Mouse (Mus musculus): ENCODE results near the gene Cfap69.

Gene Cfap69

GRCm38 (mm10) chr5:5648817-5649569, 15.0 kb downstream of the Cfap69 start:
- no peak for DNase-seq

GRCm38 (mm10) chr5:5646173-5646572, 17.9 kb downstream of the Cfap69 start:
- no peak for DNase-seq

- DNase-seq, result no peak
Measured at GRCm38 (mm10) chr5:5638496-5638895, 25.5 kb downstream of the Cfap69 start.

GRCm38 (mm10) chr5:5625491-5625890, 38.5 kb downstream of the Cfap69 start:
- no peak for DNase-seq

- no peak for DNase-seq
Measured at GRCm38 (mm10) chr5:5618329-5618728, 45.7 kb downstream of the Cfap69 start.

GRCm38 (mm10) chr5:5610540-5610939, 53.5 kb downstream of the Cfap69 start:
- no peak for DNase-seq

- no peak for DNase-seq
Measured at GRCm38 (mm10) chr5:5587686-5588085, 76.4 kb downstream of the Cfap69 start.

- no peak for DNase-seq
Measured at GRCm38 (mm10) chr5:5573749-5574317, 90.2 kb downstream of the Cfap69 start, which contains the start of gene Gm8773. TSS of gene Gm8773 (plus strand) at chr5:5573799.

GRCm38 (mm10) chr5:5562435-5562834, 101.6 kb downstream of the Cfap69 start:
- no peak for DNase-seq

GRCm38 (mm10) chr5:5561041-5561706, 102.9 kb downstream of the Cfap69 start:
- no peak for DNase-seq

- DNase-seq, result no peak
Measured at GRCm38 (mm10) chr5:5559798-5560197, 104.2 kb downstream of the Cfap69 start.

GRCm38 (mm10) chr5:5559079-5559740, 104.8 kb downstream of the Cfap69 start, which contains the start of gene Gtpbp10:
TSS of gene Gtpbp10 (minus strand) at chr5:5559538.
- peak; percentile 91 for DNase-seq

GRCm38 (mm10) chr5:5551110-5551509, 112.9 kb downstream of the Cfap69 start:
- DNase-seq, result no peak

- DNase-seq, result no peak
Measured at GRCm38 (mm10) chr5:5540385-5540784, 123.7 kb downstream of the Cfap69 start.

- DNase-seq, result no peak
Measured at GRCm38 (mm10) chr5:5539771-5540170, 124.3 kb downstream of the Cfap69 start.

- no peak for DNase-seq
Measured at GRCm38 (mm10) chr5:5536131-5536530, 127.9 kb downstream of the Cfap69 start.

GRCm38 (mm10) chr5:5533656-5534420, 130.2 kb downstream of the Cfap69 start:
- no peak for DNase-seq

Measured in thymus, postnatal 25 days (tissue).